9 mouse cellular contexts compared by ENCODE assay signal in the genomic region with DNA sequence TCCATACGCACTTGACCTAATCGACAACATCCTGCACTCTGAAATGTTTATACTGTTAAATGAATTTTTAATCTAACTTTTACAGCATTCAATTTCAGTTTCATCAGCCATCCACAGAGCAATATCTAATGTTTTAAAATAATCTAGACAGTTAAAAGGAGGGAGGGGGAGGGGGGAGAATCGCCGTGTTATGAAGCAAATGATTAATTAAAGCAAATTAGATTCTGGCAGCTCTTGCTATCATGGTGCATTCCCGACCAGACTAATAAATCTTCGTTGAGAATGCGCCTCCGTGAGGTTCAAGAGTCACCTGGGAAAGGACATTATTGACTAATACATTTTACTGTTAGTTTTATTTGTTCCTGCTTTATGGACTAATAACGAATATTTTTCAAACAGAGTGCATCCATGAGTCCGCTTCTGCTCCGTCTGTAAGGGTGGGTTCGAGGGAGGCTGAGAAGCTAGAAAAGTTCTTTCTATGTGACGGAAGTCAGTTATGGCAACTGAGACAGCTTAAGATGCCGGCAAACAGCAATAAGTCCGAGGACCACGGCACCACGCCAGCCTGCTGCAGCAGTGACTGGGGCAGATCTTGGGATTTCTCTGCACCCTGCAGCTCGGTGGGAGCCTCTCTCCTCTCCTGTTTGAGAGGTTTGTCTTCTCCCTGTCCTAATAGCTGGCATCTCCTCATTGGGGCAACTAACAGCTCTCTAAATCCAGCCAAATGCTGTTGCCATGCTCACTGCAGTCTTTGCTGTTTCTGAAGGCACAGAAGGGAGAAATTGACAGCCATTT.
DNase-seq lines count a peak whose midpoint lies in the region; ATAC-seq lines count a peak whose summit lies in the region.
"Had no signal": no experiment of that assay in that cellular context is flagged by ENCODE, and none has a peak within 500 bp of the region (broad histone marks: within the 10 kb centered on the region; RNA-seq: fewer than 3 reads in every experiment).

No protein-coding gene starts in this region.

- H3K4me1 ChIP-seq in forebrain, embryonic 11.5 days (replicated peaks; ENCODE audit: control insufficient read depth, insufficient read depth, low read length) = peaks cover 16% of the 10 kb centered on the region
- peaks cover 49% of the 10 kb centered on the region for H3K4me1 ChIP-seq in neural tube, embryonic 13.5 days (replicated peaks)
- no peaks in the 10 kb centered on the region for H3K4me1 ChIP-seq in heart, embryonic 12.5 days (replicated peaks)

- WGBS in forebrain, embryonic 11.5 days = 51% methylated on average over 18 of the region's 18 CpGs
- 32% methylated on average over 18 of the region's 18 CpGs for WGBS in neural tube, embryonic 13.5 days
- 75% methylated on average over 18 of the region's 18 CpGs for WGBS in heart, embryonic 12.5 days

- peak overlapping the region; percentile 41 for H3K9ac ChIP-seq in forebrain, embryonic 11.5 days (ENCODE audit: low read length)
- 0 out of 2 replicates have a peak overlapping the region, but pooled peaks have one; percentile 3 for H3K9ac ChIP-seq in neural tube, embryonic 13.5 days
- H3K9ac ChIP-seq in heart, embryonic 12.5 days = no peak overlapping the region
- H3K9ac ChIP-seq: heart, embryonic 15.5 days had no signal

- H3K4me3 ChIP-seq in forebrain, embryonic 11.5 days (ENCODE audit: low read depth, low read length) = no peak overlapping the region
- no peak overlapping the region for H3K4me3 ChIP-seq in neural tube, embryonic 13.5 days
- no peak overlapping the region for H3K4me3 ChIP-seq in heart, embryonic 12.5 days
- H3K4me3 ChIP-seq: heart, embryonic 15.5 days; myocyte had no signal

- H3K27ac ChIP-seq in forebrain, embryonic 11.5 days (ENCODE audit: low read depth, low read length) = peak overlapping the region; percentile 88
- peak overlapping the region; percentile 76; the same call in 1 of the 2 replicates for H3K27ac ChIP-seq in neural tube, embryonic 13.5 days (replicated peaks)
- H3K27ac ChIP-seq in heart, embryonic 12.5 days (ENCODE audit: poor library complexity, severe bottlenecking) = no peak overlapping the region
- H3K27ac ChIP-seq: heart, embryonic 15.5 days had no signal

- no peaks in the 10 kb centered on the region for H3K9me3 ChIP-seq in forebrain, embryonic 11.5 days (ENCODE audit: control insufficient read depth, low read length)
- no peaks in the 10 kb centered on the region for H3K9me3 ChIP-seq in neural tube, embryonic 13.5 days
- H3K9me3 ChIP-seq in heart, embryonic 12.5 days (replicated peaks) = no peaks in the 10 kb centered on the region
- H3K9me3 ChIP-seq: heart, embryonic 15.5 days had no signal

- DNase-seq in layer of hippocampus, adult 11-12 months (ENCODE audit: low spot score) = peak; percentile 30
- no peak for DNase-seq in layer of hippocampus, adult 9-10 months (ENCODE audit: low spot score)
- no peak for DNase-seq in forebrain, embryonic 11.5 days (ENCODE audit: low spot score)
- DNase-seq in layer of hippocampus, postnatal 14 days (ENCODE audit: low spot score in 2 of 2) = peak; percentile 43 to 59
- DNase-seq in gastrocnemius, adult 18-20 months (ENCODE audit: low spot score) = no peak

- peaks cover under 1% of the 10 kb centered on the region; the same call in 1 of the 2 replicates for H3K27me3 ChIP-seq in forebrain, embryonic 11.5 days (ENCODE audit: control insufficient read depth, insufficient read depth, low read length)
- H3K27me3 ChIP-seq in neural tube, embryonic 13.5 days = peaks cover 16% of the 10 kb centered on the region
- no peaks in the 10 kb centered on the region for H3K27me3 ChIP-seq in heart, embryonic 12.5 days (replicated peaks)
- H3K27me3 ChIP-seq: heart, embryonic 15.5 days had no signal

- no peak for ATAC-seq in forebrain, embryonic 11.5 days (replicated peaks; ENCODE audit: low FRiP score)
- ATAC-seq in neural tube, embryonic 13.5 days (ENCODE audit: low read depth) = peak; percentile 45
- no peak for ATAC-seq in heart, embryonic 12.5 days (ENCODE audit: insufficient number of reproducible peaks, low FRiP score)

- H3K4me2 ChIP-seq in forebrain, embryonic 11.5 days (ENCODE audit: low read depth, low read length, severe bottlenecking) = peak overlapping the region; percentile 39
- H3K4me2 ChIP-seq in neural tube, embryonic 13.5 days = peak overlapping the region; percentile 30
- no peak overlapping the region for H3K4me2 ChIP-seq in heart, embryonic 12.5 days
- H3K4me2 ChIP-seq: heart, embryonic 15.5 days had no signal

- no peaks in the 10 kb centered on the region for H3K36me3 ChIP-seq in forebrain, embryonic 11.5 days (ENCODE audit: control insufficient read depth, insufficient read depth, low read length)
- H3K36me3 ChIP-seq in neural tube, embryonic 13.5 days = no peaks in the 10 kb centered on the region
- no peaks in the 10 kb centered on the region for H3K36me3 ChIP-seq in heart, embryonic 12.5 days
- H3K36me3 ChIP-seq: heart, embryonic 15.5 days had no signal

Comparison
In these comparisons a context has a peak if more than half of its experiments do, and no peak if none do; other contexts are left out.
1. DNase-seq: peak in layer of hippocampus, adult 11-12 months (single experiment) and layer of hippocampus, postnatal 14 days (2 of 2); none in layer of hippocampus, adult 9-10 months (single experiment), forebrain, embryonic 11.5 days (single experiment) and gastrocnemius, adult 18-20 months (single experiment).